Mouse (Mus musculus) liver, postnatal 0 days (tissue): ENCODE measurements around the gene Hmces. TPM values are rescaled to one million over a fixed set of nuclear protein-coding genes. Genes with fewer than 3 reads are reported as not detected.

ENCODE experiments used
- ATAC-seq: fragments of 200-750 bp; cut with Nextera tagmentation; 2 replicates; pipeline ENCODE4 v1.8.0; 2017; ENCODE audit warnings: mild to moderate bottlenecking, moderate library complexity
- DNase-seq: peaks from one replicate; pipeline ENCODE4 v3.0.0-alpha.2; 2016
- H3K27ac ChIP-seq: fragments of 300-500 bp; sonication (generic); 2 replicates; pipeline ENCODE4 v1.5.1; 2014; ENCODE audit warnings: antibody characterized with exemption, moderate library complexity, mild to moderate bottlenecking, low read depth
- H3K27me3 ChIP-seq: fragments of 300-500 bp; sonication (generic); 2 replicates; pipeline ENCODE4 v1.6.1; 2014; ENCODE audit warnings: low read length, control low read depth, mixed read lengths; ENCODE audit not compliant: insufficient read depth
- H3K36me3 ChIP-seq: fragments of 300-500 bp; sonication (generic); replicated peaks from 2 replicates; pipeline ENCODE4 v1.6.1; 2014; ENCODE audit warnings: mild to moderate bottlenecking, control low read depth, low read length, moderate library complexity, mixed read lengths; ENCODE audit not compliant: insufficient read depth
- H3K4me1 ChIP-seq: fragments of 300-500 bp; sonication (generic); 2 replicates; pipeline ENCODE4 v1.6.1; 2014; ENCODE audit warnings: antibody characterized with exemption, mild to moderate bottlenecking, control low read depth; ENCODE audit not compliant: insufficient read depth
- H3K4me2 ChIP-seq: fragments of 300-500 bp; sonication (generic); 2 replicates; pipeline ENCODE4 v1.6.1; 2014; ENCODE audit warnings: low read depth, mild to moderate bottlenecking, low read length, moderate library complexity, mixed read lengths
- H3K4me3 ChIP-seq: fragments of 300-500 bp; sonication (generic); 2 replicates; pipeline ENCODE4 v1.5.1; 2014; ENCODE audit warnings: low read depth, low read length
- H3K9ac ChIP-seq: fragments of 300-500 bp; sonication (generic); replicated peaks from 2 replicates; pipeline ENCODE4 v1.6.1; 2014; ENCODE audit warnings: mild to moderate bottlenecking, moderate library complexity
- H3K9me3 ChIP-seq: fragments of 300-500 bp; sonication (generic); 2 replicates; pipeline ENCODE4 v1.6.1; 2016; ENCODE audit warnings: mild to moderate bottlenecking, control low read depth, low read length, mixed read lengths
- CTCF ChIP-seq: sonication (generic); IDR thresholded peaks from 2 replicates; pipeline ENCODE4 v1.5.1; 2016; ENCODE audit warnings: antibody characterized with exemption, low read depth
- EP300 ChIP-seq: IDR thresholded peaks from 2 replicates; pipeline ENCODE4 v1.6.1; 2016; ENCODE audit warnings: antibody characterized with exemption, low read depth, mild to moderate bottlenecking
- WGBS: fragments of 180-500 bp; shearing (Covaris S2); extraction: QIAGEN DNeasy Blood & Tissue Kit; methylation state at CpG from one replicate; pipeline ENCODE4 v1.1.7; 2014; ENCODE audit not compliant: insufficient replicate concordance; 5-methylcytosine and 5-hydroxymethylcytosine counted together
- polyA plus RNA-seq: library from polyadenylated mRNA; unstranded; fragments of >200 nt; fragmentation: Nextera tagmentation; extraction: Ambion mirVana; gene quantifications from 2 replicates; pipeline ENCODE4 v1.2.1, GENCODE M21; 2015

Hmces gene
- polyA plus RNA-seq, 1 experiment from 2014 or later, result 12.5 TPM

DNA sequence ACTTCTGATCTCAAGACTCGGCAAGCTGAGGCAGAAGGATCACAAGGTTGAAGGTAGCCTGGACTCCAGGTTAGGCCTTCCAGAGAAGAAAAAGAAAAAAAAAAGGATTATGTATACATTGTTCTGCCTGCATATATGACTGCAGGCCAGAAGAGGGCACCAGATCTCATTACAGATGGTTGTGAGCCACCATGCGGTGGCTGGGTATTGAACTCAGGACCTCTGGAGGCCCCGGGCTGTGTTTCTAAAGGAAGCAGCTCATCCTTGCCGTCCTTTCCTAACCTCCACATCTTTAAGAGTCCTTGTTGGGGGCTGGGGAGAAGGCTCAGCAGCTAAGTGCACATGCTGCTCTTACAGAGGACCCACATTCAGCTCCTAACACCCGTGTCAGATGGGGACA lies 7.1 kb upstream of the Hmces start:
- Histone ChIP-seq H3K9ac (no peak overlapping the region), H3K4me3 (no peak overlapping the region), H3K27ac (no peak overlapping the region), H3K27me3 (no peaks in the 10 kb centered on the region), H3K9me3 (no peaks in the 10 kb centered on the region), H3K4me1 (no peaks in the 10 kb centered on the region), H3K36me3 (peaks cover 88% of the 10 kb centered on the region), H3K4me2 (no peak overlapping the region)
- peak; percentile 66 for TF ChIP-seq CTCF
- no peak for TF ChIP-seq EP300
- 60% methylated on average over 5 of the region's 5 CpGs for WGBS
- DNase-seq, result no peak
- ATAC-seq, result no peak

DNA sequence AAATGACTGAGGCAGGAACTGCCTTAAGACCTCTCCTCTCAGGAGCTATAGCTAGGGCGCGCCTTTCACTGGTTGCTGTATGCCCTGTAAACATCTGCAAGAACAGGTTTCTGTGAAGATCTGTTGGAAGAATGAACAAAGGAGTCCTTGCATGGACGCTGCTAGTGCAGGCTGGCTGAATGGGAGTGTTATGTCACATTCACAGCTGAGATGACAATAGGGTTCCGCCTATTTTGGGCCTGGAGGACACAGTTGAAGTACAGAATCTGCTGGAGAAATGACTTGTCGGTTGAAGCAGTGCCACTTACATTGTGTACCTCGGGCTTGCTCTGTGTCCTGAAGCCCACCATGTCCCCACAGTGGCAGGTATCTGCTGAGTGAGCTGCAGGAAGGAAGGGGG lies 4.6 kb upstream of the Hmces start:
- Histone ChIP-seq H3K9me3 (no peaks in the 10 kb centered on the region), H3K4me3 (no peak overlapping the region), H3K36me3 (peaks cover 78% of the 10 kb centered on the region), H3K27ac (no peak overlapping the region), H3K9ac (no peak overlapping the region), H3K4me1 (peaks cover 6% of the 10 kb centered on the region), H3K4me2 (no peak overlapping the region), H3K27me3 (no peaks in the 10 kb centered on the region)
- ATAC-seq (no peak), DNase-seq (no peak)
- 82% methylated on average over 6 of the region's 6 CpGs for WGBS
- TF ChIP-seq EP300, result no peak
- TF ChIP-seq CTCF, result no peak

DNA sequence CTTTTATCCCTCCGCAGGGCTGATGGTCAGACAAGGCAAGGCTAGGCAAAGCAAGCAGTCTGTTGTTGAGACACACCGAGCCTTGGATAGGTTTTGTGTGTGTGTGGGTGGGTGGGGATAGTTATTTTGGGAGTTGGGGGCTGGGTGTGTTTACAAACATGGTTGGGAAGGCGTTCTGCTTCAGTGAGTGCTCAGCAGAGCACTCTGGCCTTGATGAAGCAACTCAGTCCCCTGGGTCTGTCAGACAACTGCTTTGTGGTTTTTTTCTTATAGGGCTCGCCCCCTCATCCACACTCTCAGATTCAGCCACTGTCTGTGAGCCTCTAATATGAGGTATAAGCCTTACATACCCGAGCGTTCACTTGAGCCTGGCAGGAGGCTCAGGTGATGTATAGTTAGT lies 2.2 kb upstream of the Hmces start:
- WGBS, result 70% methylated on average over 6 of the region's 6 CpGs
- H3K27me3 ChIP-seq, result no peaks in the 10 kb centered on the region
- no peaks in the 10 kb centered on the region for H3K9me3 ChIP-seq
- peaks cover 60% of the 10 kb centered on the region for H3K36me3 ChIP-seq
- ATAC-seq (no peak), DNase-seq (no peak)
- H3K4me1 ChIP-seq, result peaks cover 22% of the 10 kb centered on the region
- H3K9ac ChIP-seq, result no peak overlapping the region
- no peak overlapping the region for H3K27ac ChIP-seq
- TF ChIP-seq EP300, result no peak
- no peak overlapping the region for H3K4me2 ChIP-seq
- H3K4me3 ChIP-seq, result no peak overlapping the region

DNA sequence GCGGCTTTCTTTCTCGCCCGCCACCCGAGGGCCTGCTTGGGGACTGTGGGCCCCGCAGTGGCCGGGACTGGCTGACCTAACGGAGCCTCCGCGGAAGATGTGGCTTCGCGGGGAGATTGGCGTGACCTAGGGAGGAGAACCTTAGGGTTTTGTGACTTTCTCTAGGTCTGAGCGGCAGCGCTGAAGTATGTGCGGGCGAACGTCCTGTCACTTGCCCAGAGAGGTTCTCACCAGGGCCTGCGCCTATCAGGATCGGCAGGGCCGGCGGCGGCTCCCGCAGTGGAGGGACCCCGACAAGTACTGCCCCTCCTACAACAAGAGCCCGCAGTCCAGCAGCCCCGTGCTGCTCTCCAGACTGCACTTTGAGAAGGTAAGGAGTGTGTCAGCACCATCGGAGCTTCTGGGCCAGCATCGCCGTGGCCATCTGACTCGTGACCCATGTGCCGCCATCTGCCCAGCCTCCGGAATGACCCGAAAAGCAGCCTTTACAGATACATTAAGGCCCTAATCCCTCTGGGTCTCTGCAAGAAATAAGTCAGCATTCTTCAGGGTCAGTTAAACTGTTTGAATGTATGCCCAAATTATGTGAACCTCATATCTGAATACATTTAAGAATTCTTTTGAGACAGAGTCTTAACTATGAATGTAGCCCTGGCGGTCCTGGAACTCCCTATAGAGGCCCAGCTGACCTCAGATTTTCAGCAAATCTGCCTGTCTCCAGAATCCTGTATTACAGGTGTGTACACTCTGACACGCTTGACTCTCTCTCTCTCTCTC lies 779 bp downstream of the Hmces start:
- Histone ChIP-seq H3K9ac (peak overlapping the region; percentile 91), H3K27ac (peak overlapping the region; percentile 80), H3K9me3 (no peaks in the 10 kb centered on the region), H3K36me3 (peaks cover 51% of the 10 kb centered on the region), H3K4me1 (peaks cover 26% of the 10 kb centered on the region), H3K4me2 (peak overlapping the region; percentile 96), H3K27me3 (no peaks in the 10 kb centered on the region), H3K4me3 (peak overlapping the region; percentile 72)
- TF ChIP-seq CTCF (no peak), EP300 (no peak)
- WGBS, result 8% methylated on average over 35 of the region's 35 CpGs
- ATAC-seq, result peak; percentile 43
- no peak for DNase-seq

DNA sequence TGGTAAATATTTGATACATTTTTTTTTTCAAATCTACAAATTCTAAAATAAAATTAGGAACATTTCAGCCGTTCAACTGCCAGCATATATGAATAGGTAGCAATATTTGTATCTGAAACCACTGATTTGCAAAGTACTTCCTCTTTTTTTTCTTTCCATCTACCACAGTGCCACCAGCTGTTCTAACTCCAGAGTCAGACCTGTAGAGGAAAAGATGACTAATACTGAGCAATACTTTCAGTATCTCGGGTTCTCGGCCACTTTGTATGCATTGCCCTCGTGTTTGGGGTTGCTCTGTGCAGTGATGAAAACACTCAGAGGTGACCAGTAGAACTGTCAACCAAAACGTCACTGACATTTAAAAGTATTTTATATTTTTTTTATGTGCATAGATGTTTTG lies 2.2 kb downstream of the Hmces start:
- WGBS, result 38% methylated on average over 5 of the region's 5 CpGs
- no peak for TF ChIP-seq EP300
- no peak; the same call in 1 of the 2 replicates for TF ChIP-seq CTCF
- ATAC-seq (no peak), DNase-seq (no peak)
- Histone ChIP-seq H3K4me3 (no peak overlapping the region), H3K4me2 (peak overlapping the region; percentile 40; the same call in 1 of the 2 replicates), H3K4me1 (peaks cover 26% of the 10 kb centered on the region), H3K27me3 (no peaks in the 10 kb centered on the region), H3K9ac (no peak overlapping the region), H3K9me3 (no peaks in the 10 kb centered on the region), H3K27ac (no peak overlapping the region), H3K36me3 (peaks cover 42% of the 10 kb centered on the region)

DNA sequence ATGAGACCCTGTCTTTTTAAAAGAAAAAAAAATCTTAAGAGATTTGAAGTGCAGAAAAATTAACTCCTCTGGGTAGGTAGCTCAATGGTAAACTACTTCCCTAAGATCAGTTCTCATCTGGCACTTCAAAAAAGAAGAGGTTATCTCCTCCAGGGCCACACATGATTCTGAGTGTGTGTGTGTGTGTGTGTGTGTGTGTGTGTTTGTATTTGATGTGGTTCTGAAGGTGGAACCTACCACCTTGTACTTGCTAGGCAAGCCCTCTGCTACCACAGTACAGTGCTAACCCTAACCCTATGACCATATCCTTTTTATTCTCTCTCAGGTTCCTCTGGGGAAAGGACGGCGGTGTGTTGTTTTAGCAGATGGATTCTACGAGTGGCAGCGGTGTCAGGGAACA lies 7.5 kb downstream of the Hmces start:
- Histone ChIP-seq H3K36me3 (peaks cover 37% of the 10 kb centered on the region), H3K4me2 (no peak overlapping the region), H3K27ac (no peak overlapping the region), H3K9ac (no peak overlapping the region), H3K9me3 (no peaks in the 10 kb centered on the region), H3K27me3 (no peaks in the 10 kb centered on the region), H3K4me1 (peaks cover 8% of the 10 kb centered on the region; the same call in 1 of the 2 replicates), H3K4me3 (no peak overlapping the region)
- DNase-seq (no peak), ATAC-seq (no peak)
- no peak for TF ChIP-seq CTCF
- no peak for TF ChIP-seq EP300
- 92% methylated on average over 4 of the region's 4 CpGs for WGBS
